Mouse (Mus musculus): ENCODE data around the gene Otof. TPM values are rescaled to one million over a fixed set of nuclear protein-coding genes. Genes with fewer than 3 reads are reported as not detected.

Gene Otof
- polyA plus RNA-seq, 1 experiment from 2014 or later, result 0.18 TPM

- H3K4me1 ChIP-seq (replicated peaks; ENCODE audit: control insufficient read depth, insufficient read depth, low read length), result no peaks in the 10 kb centered on the region
- DNase-seq (ENCODE audit: low spot score) (no peak), ATAC-seq (replicated peaks; ENCODE audit: low FRiP score) (no peak)
- H3K4me2 ChIP-seq, result no peak overlapping the region
- no peak overlapping the region for H3K27ac ChIP-seq (ENCODE audit: low read depth, low read length)
- no peak overlapping the region for H3K4me3 ChIP-seq (ENCODE audit: low read depth, low read length)
- H3K9me3 ChIP-seq (ENCODE audit: control insufficient read depth, low read length), result no peaks in the 10 kb centered on the region
- no peak overlapping the region for H3K9ac ChIP-seq (ENCODE audit: low read depth, low read length)
- H3K27me3 ChIP-seq (replicated peaks; ENCODE audit: control insufficient read depth, insufficient read depth, low read length), result peaks cover 8% of the 10 kb centered on the region
- H3K36me3 ChIP-seq (ENCODE audit: control insufficient read depth, insufficient read depth, low read length), result no peaks in the 10 kb centered on the region
- WGBS, result 55% methylated on average over 6 of the region's 6 CpGs
Observed at GRCm38 (mm10) chr5:30456056-30456455, 5.7 kb downstream of the Otof start.

DNA sequence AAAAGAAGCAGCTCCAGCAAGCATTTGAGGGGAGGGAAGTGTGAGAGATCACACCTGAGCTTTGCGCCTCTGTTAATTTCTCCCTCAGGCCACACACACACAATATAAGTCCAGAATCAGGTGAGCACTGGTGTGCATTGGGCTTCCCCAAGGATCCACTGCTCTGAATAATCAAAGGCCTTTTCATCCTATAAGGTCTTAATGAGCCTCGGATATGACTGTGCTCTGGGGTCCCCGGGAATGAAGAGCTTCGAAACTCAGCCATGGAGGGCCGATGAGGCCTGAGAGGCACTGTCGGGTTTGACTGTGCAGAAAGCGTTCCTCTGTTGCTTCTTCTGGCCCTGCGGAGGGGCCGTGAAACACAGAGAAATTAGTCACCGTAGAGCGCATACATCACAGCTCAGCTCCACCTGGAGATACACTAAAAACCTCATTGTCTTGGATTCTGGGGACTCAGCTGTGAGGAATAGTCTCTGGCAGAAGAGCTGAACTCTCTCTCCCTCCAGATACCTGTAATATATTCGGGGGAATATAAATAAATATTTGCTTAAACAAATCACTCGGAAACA, 17.3 kb downstream of the Otof start:
- H3K9me3 ChIP-seq (ENCODE audit: control insufficient read depth, low read length), result no peaks in the 10 kb centered on the region
- no peaks in the 10 kb centered on the region for H3K4me1 ChIP-seq (replicated peaks; ENCODE audit: control insufficient read depth, insufficient read depth, low read length)
- 78% methylated on average over 13 of the region's 13 CpGs for WGBS
- peaks cover 2% of the 10 kb centered on the region; the same call in 1 of the 2 replicates for H3K27me3 ChIP-seq (replicated peaks; ENCODE audit: control insufficient read depth, insufficient read depth, low read length)
- no peak for ATAC-seq (replicated peaks; ENCODE audit: low FRiP score)
- no peaks in the 10 kb centered on the region for H3K36me3 ChIP-seq (ENCODE audit: control insufficient read depth, insufficient read depth, low read length)
- H3K9ac ChIP-seq (ENCODE audit: low read depth, low read length), result no peak overlapping the region
- no peak overlapping the region for H3K27ac ChIP-seq (ENCODE audit: low read depth, low read length)
- DNase-seq (ENCODE audit: low spot score), result no peak
- no peak overlapping the region for H3K4me2 ChIP-seq
- no peak overlapping the region for H3K4me3 ChIP-seq (ENCODE audit: low read depth, low read length)

DNA sequence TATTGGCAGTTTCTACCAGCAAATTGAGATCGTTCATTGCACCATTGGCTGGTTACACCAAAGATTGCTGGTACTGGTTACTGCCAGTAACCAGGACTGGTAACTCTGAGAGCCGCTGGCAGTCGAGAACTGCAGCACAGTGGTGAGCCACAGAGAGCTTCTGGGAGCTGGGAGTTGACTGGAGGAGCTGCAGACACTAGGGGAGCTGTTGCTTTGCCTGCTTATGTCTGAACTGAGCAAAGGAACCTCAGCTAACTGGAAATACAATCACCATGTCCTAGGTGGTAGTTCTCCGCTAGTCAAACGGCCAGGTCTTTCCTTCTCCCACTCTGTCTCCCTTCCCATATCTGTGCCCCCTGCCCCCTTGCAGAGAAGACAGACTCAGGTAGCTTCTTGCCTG, 19.5 kb downstream of the Otof start:
- H3K27ac ChIP-seq (ENCODE audit: low read depth, low read length), result no peak overlapping the region
- 54% methylated on average over 5 of the region's 5 CpGs for WGBS
- H3K4me2 ChIP-seq, result no peak overlapping the region
- peaks cover 2% of the 10 kb centered on the region; the same call in 1 of the 2 replicates for H3K27me3 ChIP-seq (replicated peaks; ENCODE audit: control insufficient read depth, insufficient read depth, low read length)
- no peaks in the 10 kb centered on the region for H3K36me3 ChIP-seq (ENCODE audit: control insufficient read depth, insufficient read depth, low read length)
- DNase-seq (ENCODE audit: low spot score) (no peak), ATAC-seq (replicated peaks; ENCODE audit: low FRiP score) (no peak)
- no peaks in the 10 kb centered on the region for H3K4me1 ChIP-seq (replicated peaks; ENCODE audit: control insufficient read depth, insufficient read depth, low read length)
- H3K4me3 ChIP-seq (ENCODE audit: low read depth, low read length), result no peak overlapping the region
- H3K9me3 ChIP-seq (ENCODE audit: control insufficient read depth, low read length), result no peaks in the 10 kb centered on the region
- H3K9ac ChIP-seq (ENCODE audit: low read depth, low read length), result no peak overlapping the region

DNA sequence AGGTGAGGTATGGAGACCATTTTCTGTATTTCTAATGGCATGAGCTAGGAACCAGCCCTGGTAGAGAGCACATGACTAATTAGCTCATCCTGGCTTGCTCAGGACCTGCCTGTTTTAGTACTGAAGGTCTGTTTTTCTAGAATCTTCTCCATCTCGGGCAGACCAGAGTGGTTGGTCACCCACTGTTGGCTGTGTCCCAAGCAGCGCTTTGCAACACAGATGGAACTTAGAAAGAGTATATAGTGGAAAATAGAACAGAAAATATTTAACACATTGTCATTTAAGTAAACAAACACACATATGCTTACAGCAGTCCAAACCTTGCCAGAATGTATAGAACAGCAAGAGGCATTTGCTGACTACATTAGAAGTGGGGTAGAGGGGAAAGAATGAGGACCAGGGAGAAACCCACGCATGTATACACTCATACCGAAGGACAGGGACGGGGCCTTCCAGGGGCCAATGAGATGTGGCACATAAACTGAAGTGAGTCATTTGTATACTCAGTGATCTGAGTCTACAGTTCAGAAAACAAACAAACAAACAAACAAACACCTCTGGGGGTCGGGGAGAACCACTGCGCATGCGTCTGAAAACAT, 21.3 kb downstream of the Otof start:
- no peak overlapping the region for H3K9ac ChIP-seq (ENCODE audit: low read depth, low read length)
- WGBS, result 86% methylated on average over 8 of the region's 8 CpGs
- H3K9me3 ChIP-seq (ENCODE audit: control insufficient read depth, low read length), result no peaks in the 10 kb centered on the region
- no peaks in the 10 kb centered on the region for H3K36me3 ChIP-seq (ENCODE audit: control insufficient read depth, insufficient read depth, low read length)
- H3K27me3 ChIP-seq (replicated peaks; ENCODE audit: control insufficient read depth, insufficient read depth, low read length), result no peaks in the 10 kb centered on the region
- DNase-seq (ENCODE audit: low spot score) (no peak), ATAC-seq (replicated peaks; ENCODE audit: low FRiP score) (no peak)
- H3K4me3 ChIP-seq (ENCODE audit: low read depth, low read length), result no peak overlapping the region
- H3K4me2 ChIP-seq, result no peak overlapping the region
- no peaks in the 10 kb centered on the region for H3K4me1 ChIP-seq (replicated peaks; ENCODE audit: control insufficient read depth, insufficient read depth, low read length)
- no peak overlapping the region for H3K27ac ChIP-seq (ENCODE audit: low read depth, low read length)

GRCm38 (mm10) chr5:30438931-30439330, 22.8 kb downstream of the Otof start:
- DNase-seq (ENCODE audit: low spot score) (no peak), ATAC-seq (replicated peaks; ENCODE audit: low FRiP score) (no peak)

GRCm38 (mm10) chr5:30427406-30427805, 34.3 kb downstream of the Otof start:
- 79% methylated on average over 6 of the region's 6 CpGs for WGBS
- ATAC-seq (replicated peaks; ENCODE audit: low FRiP score), result no peak
- H3K4me1 ChIP-seq (replicated peaks; ENCODE audit: control insufficient read depth, insufficient read depth, low read length), result no peaks in the 10 kb centered on the region

More at GRCm38 (mm10) chr5:30438931-30439330, 22.8 kb downstream of the Otof start:
- 37% methylated on average over 2 of the region's 2 CpGs for WGBS
- no peaks in the 10 kb centered on the region for H3K4me1 ChIP-seq (replicated peaks; ENCODE audit: control insufficient read depth, insufficient read depth, low read length)
- H3K9me3 ChIP-seq (ENCODE audit: control insufficient read depth, low read length), result no peaks in the 10 kb centered on the region
- no peaks in the 10 kb centered on the region for H3K36me3 ChIP-seq (ENCODE audit: control insufficient read depth, insufficient read depth, low read length)
- no peaks in the 10 kb centered on the region for H3K27me3 ChIP-seq (replicated peaks; ENCODE audit: control insufficient read depth, insufficient read depth, low read length)
- H3K4me2 ChIP-seq, result no peak overlapping the region
- H3K27ac ChIP-seq (ENCODE audit: low read depth, low read length), result no peak overlapping the region
- no peak overlapping the region for H3K9ac ChIP-seq (ENCODE audit: low read depth, low read length)
- no peak overlapping the region for H3K4me3 ChIP-seq (ENCODE audit: low read depth, low read length)

GRCm38 (mm10) chr5:30423572-30424244, 38.0 kb downstream of the Otof start:
- DNase-seq (ENCODE audit: low spot score), result peak; percentile 40
- Histone ChIP-seq H3K4me2 (no peak overlapping the region), H3K9ac (ENCODE audit: low read depth, low read length) (no peak overlapping the region), H3K4me1 (replicated peaks; ENCODE audit: control insufficient read depth, insufficient read depth, low read length) (no peaks in the 10 kb centered on the region), H3K27ac (ENCODE audit: low read depth, low read length) (no peak overlapping the region), H3K4me3 (ENCODE audit: low read depth, low read length) (no peak overlapping the region), H3K9me3 (ENCODE audit: control insufficient read depth, low read length) (no peaks in the 10 kb centered on the region), H3K36me3 (ENCODE audit: control insufficient read depth, insufficient read depth, low read length) (no peaks in the 10 kb centered on the region), H3K27me3 (replicated peaks; ENCODE audit: control insufficient read depth, insufficient read depth, low read length) (no peaks in the 10 kb centered on the region; the same call in 1 of the 2 replicates)
- no peak for ATAC-seq (replicated peaks; ENCODE audit: low FRiP score)
- 27% methylated on average over 8 of the region's 8 CpGs for WGBS

More at GRCm38 (mm10) chr5:30427406-30427805, 34.3 kb downstream of the Otof start:
- Histone ChIP-seq H3K4me3 (ENCODE audit: low read depth, low read length) (no peak overlapping the region), H3K4me2 (no peak overlapping the region), H3K9me3 (ENCODE audit: control insufficient read depth, low read length) (no peaks in the 10 kb centered on the region), H3K9ac (ENCODE audit: low read depth, low read length) (no peak overlapping the region), H3K27me3 (replicated peaks; ENCODE audit: control insufficient read depth, insufficient read depth, low read length) (no peaks in the 10 kb centered on the region), H3K36me3 (ENCODE audit: control insufficient read depth, insufficient read depth, low read length) (no peaks in the 10 kb centered on the region), H3K27ac (ENCODE audit: low read depth, low read length) (no peak overlapping the region)
- no peak for DNase-seq (ENCODE audit: low spot score)

- Histone ChIP-seq H3K4me1 (replicated peaks; ENCODE audit: control insufficient read depth, insufficient read depth, low read length) (no peaks in the 10 kb centered on the region), H3K4me3 (ENCODE audit: low read depth, low read length) (no peak overlapping the region), H3K4me2 (no peak overlapping the region), H3K27ac (ENCODE audit: low read depth, low read length) (no peak overlapping the region), H3K27me3 (replicated peaks; ENCODE audit: control insufficient read depth, insufficient read depth, low read length) (no peaks in the 10 kb centered on the region; the same call in 1 of the 2 replicates), H3K9ac (ENCODE audit: low read depth, low read length) (no peak overlapping the region), H3K9me3 (ENCODE audit: control insufficient read depth, low read length) (no peaks in the 10 kb centered on the region), H3K36me3 (ENCODE audit: control insufficient read depth, insufficient read depth, low read length) (no peaks in the 10 kb centered on the region)
- 68% methylated on average over 4 of the region's 4 CpGs for WGBS
- DNase-seq (ENCODE audit: low spot score), result no peak
- ATAC-seq (replicated peaks; ENCODE audit: low FRiP score), result no peak
Observed at GRCm38 (mm10) chr5:30423121-30423520, 38.6 kb downstream of the Otof start.

Measured in liver, embryonic 11.5 days (tissue).